Mouse (Mus musculus): ENCODE data around the gene Cd40lg.

DNA sequence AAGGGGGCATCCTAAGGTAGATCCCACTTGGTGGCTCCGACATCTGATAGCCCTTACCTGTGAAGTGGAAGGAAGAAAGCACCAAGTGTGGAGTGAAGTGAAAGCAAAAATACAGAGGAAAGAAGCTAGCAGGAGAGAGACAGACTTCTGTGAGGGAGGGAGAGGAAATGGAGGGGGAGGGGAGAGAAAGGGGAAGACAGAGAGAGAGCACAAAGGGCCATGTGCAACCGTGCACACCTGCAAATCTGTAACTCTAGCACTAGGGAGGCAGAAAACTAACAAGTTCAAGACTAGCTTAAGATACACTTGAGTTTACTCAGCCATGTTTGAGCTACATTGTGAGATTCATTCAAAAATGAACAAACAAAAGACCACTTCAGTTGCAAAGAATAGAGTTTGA is 16.2 kb downstream of the Cd40lg start:
- TF ChIP-seq CTCF (IDR thresholded peaks at IDR 0.05; ENCODE audit: low read depth) (no peak), EP300 (IDR thresholded peaks at IDR 0.05; ENCODE audit: low read depth) (no peak)

Data from liver, postnatal 0 days (tissue).